Mouse (Mus musculus): ENCODE measurements around the gene Narf. TPM values are rescaled to one million over a fixed set of nuclear protein-coding genes. Genes with fewer than 3 reads are reported as not detected.
A peak's percentile ranks its signal among the peaks of the same experiment; 100 is the strongest.

Narf gene
- total RNA-seq, 1 experiment from 2014 or later, result 76.1 TPM

DNA sequence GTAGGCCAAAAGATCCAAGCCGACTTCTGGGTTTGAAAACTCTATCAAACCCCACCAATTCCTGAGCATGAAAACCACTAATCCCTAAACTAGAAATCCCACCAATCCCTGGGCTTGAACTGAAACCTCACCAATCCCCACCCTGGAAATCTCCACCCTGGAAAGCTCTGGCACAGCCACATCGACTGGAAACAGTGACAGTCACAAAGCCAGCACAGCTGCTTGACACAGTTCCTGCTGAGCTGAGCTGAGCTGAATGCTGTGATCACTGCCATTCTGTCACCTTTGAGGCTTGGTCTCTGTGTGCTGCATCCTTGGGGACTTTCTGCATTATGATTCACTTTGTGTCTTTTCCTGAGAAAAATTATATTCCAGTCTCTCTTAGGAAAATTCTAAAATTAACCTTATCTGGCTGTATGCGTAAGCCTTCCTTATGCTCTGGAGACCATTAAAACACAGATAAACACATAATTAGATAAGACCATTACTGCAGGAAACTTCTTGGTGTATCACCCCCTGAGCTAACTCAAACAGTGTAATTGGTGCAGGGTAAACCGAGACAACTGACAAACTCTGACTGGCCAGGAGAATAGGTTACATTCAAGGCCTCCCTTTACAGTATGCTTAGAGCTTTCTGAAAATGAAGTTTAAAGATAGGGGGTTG, 5.3 kb upstream of the Narf start:
- no peak for ATAC-seq (ENCODE audit: extremely low read depth, insufficient number of reproducible peaks, low FRiP score, poor library complexity, severe bottlenecking)

DNA sequence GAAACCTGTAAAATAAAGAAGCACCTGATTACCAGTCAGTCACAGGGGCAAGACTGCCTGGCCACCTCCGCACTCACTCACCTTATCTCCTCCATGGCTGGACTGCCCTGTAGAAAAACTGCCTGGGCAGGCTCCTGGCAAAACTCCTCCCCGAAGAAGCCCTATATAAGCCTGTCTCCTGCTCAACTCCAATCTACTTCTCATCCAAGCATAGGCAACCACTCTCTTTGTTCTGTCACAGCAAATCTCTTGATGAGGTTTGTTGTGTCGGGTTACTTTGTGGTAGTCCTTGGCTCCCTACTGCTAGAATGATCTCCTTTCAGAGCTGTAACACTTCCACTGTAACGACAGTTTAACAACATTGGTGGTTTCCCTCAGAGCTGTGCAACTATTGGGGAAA, 4.3 kb upstream of the Narf start:
- no peak for ATAC-seq (ENCODE audit: extremely low read depth, insufficient number of reproducible peaks, low FRiP score, poor library complexity, severe bottlenecking)

DNA sequence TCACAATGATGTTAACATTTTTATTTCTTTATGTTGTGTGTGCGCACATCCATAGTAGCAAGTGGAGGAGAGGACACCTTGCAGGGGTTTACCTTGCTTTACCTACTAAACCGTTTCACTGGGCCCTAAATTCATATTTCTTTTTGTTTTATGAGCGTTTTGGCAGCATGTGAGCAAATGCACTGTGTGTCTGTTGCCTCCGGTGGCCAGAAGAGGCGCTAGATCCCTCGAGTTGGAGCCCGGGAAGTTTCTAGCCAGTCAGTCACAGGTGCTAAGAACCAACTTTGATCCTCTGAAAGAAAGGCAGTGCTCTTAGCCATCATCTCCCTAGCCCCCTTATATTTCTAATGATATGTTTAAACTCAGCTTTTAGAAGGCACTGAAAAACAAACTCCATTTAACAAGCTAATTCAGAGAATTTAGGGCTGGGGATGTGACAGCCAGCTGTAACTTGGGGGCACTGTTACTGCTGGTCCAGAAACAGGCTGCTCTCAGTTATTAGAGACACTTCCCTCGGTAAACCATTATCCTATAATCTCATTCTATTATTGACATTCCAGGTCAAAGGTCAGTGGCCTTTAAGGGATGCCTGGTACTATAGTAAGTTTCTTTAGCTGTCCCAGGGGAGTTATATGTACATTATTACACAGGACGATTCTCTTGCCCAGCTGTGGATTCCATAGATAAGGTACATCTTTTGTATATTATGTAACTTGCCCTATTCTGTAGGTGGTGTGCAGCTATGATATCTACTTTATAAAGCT, 1.4 kb upstream of the Narf start:
- peak; percentile 30; the same call in 1 of the 2 replicates for ATAC-seq (ENCODE audit: extremely low read depth, insufficient number of reproducible peaks, low FRiP score, poor library complexity, severe bottlenecking)

DNA sequence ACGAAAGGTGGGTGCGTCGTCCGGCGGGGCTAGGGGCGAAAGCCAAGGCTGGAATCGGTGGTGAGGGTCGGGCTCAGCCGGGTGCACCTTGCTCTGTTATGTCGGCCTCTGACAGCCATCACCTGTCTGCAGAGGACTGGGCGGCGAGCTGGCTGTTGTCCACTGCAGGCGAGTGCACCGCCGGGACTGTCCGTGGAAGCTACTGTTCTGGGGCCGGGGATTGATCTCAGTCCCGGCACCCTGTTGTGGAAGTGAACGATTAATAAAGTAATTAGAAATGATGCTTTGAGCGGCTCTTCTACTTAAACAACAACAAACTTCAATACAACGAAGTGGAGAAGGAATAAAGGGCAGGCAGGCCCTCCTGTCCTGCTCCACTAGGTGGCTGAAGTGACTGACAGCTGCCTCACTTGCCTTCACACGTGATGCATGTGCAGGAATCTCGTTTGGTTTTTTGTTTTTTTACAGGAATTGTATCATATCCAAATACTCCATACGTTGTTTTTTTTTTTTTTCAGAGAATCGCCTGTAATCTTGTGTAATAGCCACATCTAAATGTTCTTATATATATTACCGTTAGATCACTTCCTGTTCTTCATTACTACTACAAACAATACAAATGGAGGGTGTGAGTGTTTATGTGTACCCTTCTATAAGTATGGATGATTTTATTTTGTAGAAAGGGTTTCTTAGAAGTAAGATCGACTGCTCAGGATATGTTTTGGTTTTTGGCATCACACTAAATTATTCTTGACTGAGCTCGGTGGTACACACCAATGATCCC, 484 bp downstream of the Narf start:
- ATAC-seq (ENCODE audit: extremely low read depth, insufficient number of reproducible peaks, low FRiP score, poor library complexity, severe bottlenecking), result no peak

DNA sequence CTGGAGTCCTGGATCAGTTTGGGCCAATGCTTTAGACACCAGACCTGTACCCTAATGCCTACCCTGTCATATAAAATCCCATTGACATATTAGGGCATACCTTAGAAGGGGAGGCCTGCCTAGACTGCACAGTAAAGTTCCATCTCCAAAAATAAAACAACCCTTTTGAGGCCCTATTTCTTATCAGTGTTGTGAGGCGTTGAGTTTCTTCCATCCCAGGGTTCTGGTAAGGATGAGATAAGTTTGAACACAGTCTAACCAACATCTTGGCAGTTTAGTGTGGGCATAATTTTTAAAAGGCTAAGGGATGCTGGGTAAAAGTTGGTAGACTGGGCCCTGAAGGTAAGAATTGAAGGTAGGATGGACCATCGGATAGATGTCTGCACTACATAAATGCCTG, 2.6 kb downstream of the Narf start:
- ATAC-seq (ENCODE audit: extremely low read depth, insufficient number of reproducible peaks, low FRiP score, poor library complexity, severe bottlenecking), result no peak

DNA sequence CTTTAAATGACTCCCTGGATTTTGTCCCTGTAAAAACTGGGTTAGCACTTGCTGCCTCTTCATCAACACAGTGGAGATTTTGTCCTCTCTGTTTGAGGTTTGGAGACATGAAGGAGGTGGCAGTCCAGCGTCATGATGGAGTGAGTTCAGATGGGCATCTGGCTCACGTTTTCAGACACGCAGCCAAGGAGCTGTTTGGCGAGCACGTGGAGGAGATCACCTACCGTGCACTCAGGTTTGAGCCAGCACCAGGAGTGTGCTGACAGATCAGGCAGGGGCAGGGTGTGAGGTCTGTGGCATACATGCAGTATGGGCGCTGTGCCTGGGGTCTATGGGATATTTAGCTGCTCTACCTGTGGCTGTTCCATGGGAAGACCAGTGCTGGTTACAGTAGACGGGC, 13.1 kb downstream of the Narf start:
- ATAC-seq (ENCODE audit: extremely low read depth, insufficient number of reproducible peaks, low FRiP score, poor library complexity, severe bottlenecking), result no peak

DNA sequence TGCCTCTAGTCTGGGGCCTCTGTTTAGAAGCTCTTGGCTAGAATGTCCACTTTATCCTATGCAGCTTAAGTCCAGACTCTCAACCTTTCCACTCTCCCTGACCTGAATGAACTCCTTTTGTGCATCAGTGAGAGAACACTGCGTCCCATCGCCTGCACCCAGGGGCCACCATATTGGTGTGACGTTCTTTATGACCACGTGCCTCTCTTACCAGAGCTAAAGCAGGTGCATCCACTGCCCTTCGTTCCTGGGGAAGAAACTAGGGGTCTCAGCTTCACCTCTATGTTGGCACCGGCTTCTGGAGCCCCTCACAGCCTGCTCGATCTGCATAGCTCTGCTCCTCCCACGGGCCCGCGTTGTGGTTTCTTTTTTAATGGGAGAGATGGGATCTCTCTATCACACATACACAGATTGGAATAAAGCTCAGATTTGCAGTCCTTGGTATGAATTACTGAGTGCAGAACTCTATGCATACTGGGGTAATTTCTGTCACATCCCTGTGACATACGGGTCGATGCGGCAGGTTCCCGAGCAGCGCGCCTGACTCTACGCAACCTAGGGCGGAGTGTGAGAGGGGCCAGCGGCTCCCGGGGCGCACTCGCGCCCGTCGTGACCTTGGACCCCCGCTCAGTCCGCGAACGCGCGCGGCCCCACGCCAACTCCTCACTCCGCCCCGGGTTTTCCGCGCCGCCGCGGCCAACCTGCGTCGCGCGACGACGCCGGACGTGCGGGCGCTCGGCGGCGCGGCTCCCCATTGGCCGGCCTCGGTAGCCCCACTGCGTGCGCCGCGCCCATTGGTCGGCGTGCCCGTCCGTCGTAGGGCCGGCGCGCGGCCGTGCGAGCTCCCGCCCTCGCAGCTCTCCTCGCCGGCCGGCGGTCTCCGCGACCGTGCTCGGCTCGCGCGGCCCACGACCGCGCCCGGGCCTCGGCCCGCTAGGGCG, 22.4 kb downstream of the Narf start, which contains the start of gene Foxk2:
TSS of gene Foxk2 (plus strand) at position 831 of the 941 bp plus-strand sequence.
- peak; percentile 90 for ATAC-seq (ENCODE audit: extremely low read depth, insufficient number of reproducible peaks, low FRiP score, poor library complexity, severe bottlenecking)

DNA sequence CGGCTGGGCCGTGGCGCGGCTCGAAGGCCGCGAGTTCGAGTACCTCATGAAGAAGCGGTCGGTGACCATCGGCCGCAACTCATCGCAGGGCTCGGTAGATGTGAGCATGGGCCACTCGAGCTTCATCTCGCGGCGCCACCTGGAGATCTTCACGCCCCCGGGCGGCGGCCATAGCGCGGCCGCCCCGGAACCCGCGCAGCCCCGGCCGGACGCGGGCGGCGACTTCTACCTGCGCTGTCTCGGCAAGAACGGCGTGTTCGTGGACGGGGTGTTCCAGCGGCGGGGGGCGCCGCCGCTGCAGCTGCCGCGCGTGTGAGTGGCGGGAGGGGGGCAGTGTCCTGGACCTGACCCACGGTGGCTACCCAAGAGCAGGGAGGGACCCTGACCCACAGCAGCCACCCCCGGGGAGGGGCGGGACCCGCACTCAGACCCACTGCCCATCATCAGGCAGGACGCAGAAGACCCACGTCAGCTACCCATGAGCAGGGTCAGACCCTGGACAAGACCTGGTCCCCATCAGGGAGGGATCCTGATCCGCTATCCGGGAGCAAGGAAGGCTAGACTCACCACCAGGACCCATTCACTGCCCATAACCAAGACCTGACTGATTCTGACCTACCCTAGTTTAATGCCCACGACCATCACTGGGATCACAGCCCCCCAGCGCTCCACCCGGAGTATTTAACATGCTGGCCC, 23.3 kb downstream of the Narf start:
- ATAC-seq (ENCODE audit: extremely low read depth, insufficient number of reproducible peaks, low FRiP score, poor library complexity, severe bottlenecking), result no peak

DNA sequence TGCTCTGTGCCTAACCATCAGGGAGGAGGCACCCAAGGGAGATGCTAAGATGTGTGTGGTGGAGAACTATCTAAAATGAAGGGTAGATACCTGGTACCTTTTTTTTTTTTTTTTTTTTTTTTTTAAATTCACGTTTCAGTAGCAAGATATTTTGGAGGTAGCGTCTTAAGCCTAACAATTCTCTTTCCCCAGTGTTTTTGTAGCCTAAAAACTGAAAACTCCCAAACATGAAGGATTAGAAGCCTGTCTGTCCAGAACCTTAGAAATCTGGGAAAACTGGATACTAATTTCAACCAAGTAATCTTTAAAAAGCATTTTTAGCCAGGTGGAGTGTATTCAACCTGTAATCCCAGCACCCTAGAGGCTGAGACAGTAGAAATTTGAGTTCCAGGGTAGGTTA, 24.0 kb downstream of the Narf start:
- no peak for ATAC-seq (ENCODE audit: extremely low read depth, insufficient number of reproducible peaks, low FRiP score, poor library complexity, severe bottlenecking)

DNA sequence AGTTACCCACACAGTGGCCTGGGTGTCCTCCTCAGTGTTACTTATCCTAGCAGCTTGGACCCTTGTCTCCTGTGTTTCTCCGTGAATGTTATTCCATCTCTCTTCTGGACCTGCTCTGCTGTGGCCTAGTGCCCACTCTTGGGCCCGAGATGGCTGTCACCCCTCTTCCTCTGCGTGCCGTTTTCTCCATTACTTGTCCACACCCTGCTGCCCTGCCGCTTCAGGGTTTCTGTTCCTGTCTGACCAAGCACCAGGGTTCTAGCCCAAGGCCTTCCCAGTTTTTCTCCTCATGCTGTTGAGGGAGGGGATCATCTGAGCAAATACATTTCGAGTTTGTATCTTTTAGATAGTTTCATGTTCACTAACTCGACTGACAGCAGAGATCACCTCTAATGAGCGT, 40.5 kb downstream of the Narf start:
- ATAC-seq (ENCODE audit: extremely low read depth, insufficient number of reproducible peaks, low FRiP score, poor library complexity, severe bottlenecking), result no peak

DNA sequence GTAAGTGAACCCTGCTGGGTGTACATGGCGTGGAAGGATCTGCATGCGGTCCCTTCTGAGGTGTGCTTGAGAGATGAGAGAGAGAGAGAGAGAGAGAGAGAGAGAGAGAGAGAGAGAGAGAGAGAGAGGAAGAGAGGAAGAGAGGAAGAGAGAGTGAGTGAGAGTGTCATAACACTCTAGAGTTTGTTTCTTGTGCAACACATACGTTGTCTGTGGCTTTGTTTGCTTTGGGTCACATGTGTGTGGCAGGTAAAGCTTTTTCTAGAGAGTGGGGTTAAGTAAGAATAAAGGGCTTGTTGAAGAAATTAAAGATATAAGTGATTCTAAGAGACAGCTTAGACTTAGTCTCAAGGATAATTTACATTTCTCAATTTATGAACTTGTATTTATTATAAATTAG, 41.0 kb downstream of the Narf start:
- no peak for ATAC-seq (ENCODE audit: extremely low read depth, insufficient number of reproducible peaks, low FRiP score, poor library complexity, severe bottlenecking)

DNA sequence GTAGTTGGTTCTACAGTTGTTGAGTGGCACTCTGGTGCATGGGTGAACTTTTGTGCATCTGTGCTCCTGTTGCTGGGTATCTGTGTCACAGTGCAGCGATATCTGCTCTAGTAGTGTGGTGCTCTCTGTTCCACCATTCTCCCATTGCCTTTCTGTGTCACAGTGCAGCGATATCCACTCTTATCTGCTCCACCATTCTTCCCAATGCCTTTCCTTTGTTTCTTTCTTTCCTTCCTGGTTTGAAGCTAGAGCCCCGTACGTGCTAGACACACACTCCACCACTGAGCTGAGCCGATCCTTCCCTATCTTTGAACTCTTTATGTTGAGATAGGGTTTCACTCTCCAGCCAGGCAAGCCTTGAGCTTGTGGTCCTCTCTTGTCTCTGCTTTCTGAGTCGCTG, 45.9 kb downstream of the Narf start:
- no peak for ATAC-seq (ENCODE audit: extremely low read depth, insufficient number of reproducible peaks, low FRiP score, poor library complexity, severe bottlenecking)

DNA sequence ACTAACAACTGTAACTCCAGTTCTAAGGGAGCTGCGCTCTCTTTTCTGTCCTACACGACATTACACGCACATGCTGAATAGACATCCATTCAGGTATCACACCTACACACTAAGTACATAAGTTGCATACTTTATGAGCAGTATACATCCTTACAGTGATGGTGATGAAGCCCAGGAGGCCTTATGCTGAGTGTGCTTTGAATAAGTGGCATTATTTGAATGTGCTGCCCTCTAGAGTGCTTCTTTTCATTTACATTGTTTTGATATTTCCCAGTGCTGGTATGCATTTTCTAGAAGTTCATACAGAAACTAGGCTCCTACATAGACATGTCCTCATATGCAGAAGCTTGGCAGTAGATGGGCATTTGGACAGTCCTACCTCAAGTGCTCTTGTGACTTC, 52.8 kb downstream of the Narf start:
- ATAC-seq (ENCODE audit: extremely low read depth, insufficient number of reproducible peaks, low FRiP score, poor library complexity, severe bottlenecking), result no peak

DNA sequence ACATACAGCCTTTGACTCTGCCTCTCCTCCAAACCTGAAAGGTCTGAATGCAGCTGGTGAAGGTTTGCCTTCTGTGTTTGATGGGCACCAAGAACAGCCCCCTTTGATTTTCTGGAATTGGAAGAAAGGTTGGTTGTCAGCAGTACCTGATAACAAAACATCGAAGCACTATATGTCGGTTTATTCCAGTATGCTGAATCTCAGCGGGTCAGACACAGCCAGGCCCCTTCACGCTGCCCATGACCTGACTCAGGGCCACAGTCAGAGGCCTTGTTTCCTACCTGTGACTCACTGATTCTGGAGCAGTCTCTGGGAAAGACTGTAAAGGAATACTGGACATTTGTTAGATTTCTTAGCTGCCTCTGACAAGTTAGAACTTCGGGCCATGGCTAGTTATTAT, 57.7 kb downstream of the Narf start:
- no peak for ATAC-seq (ENCODE audit: extremely low read depth, insufficient number of reproducible peaks, low FRiP score, poor library complexity, severe bottlenecking)

DNA sequence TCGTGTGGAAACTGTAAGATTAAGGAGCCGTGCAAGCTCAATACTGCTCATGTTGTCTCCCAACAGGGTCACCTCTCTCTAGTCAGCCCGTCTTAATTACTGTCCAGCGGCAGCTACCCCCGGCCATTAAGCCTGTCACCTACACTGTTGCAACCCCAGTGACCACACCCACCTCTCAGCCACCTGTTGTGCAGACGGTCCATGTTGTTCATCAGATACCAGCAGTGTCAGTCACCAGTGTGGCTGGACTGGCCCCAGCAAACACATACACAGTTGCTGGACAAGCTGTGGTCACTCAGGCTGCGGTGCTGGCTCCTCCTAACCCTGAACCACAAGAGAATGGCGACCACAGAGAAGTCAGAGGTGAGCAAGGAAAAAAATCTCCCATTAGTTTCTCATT, 61.4 kb downstream of the Narf start:
- no peak for ATAC-seq (ENCODE audit: extremely low read depth, insufficient number of reproducible peaks, low FRiP score, poor library complexity, severe bottlenecking)

DNA sequence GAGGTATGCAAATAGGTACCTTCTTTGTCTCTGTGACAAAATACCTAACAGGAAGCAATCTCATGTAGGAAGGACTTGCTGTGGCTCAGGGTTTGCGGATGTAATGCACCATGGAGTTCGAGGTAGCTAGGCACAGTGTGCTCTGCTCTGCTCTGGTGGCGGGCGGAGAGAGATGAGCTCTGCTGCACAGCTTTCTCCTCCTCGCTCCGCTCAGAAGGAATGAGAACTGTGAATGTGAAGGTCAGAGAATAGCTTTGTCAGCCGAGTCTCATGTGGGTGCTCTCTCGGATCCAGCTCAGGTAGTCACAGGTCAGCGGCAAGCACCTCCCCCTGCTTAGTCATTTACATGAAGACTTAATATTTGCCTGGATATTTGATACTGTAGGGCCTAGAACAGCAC, 63.2 kb downstream of the Narf start:
- no peak for ATAC-seq (ENCODE audit: extremely low read depth, insufficient number of reproducible peaks, low FRiP score, poor library complexity, severe bottlenecking)

DNA sequence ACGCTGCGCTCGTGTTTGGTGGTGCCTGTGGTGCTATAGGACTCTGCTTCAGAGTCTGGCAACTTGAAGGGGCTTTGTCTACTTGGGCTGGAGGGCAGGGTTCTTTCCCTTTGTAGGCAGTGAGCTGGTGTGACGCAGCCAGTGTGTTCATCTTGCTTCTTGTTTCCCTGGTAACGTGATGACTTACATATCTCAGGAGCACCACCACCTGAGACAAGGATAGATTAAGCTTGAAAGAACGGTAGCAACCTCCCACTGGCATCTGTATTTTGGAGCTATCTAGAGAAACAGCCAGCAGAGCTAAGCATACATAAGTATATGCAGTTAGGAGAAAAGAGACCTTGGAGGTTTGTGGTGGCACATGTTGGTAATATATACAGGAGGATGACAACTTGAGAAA, 68.3 kb downstream of the Narf start:
- ATAC-seq (ENCODE audit: extremely low read depth, insufficient number of reproducible peaks, low FRiP score, poor library complexity, severe bottlenecking), result no peak

Data from neutrophil, adult 5-6 weeks (primary cell).